Mouse (Mus musculus) retina, postnatal 7 days (tissue): ENCODE results near the gene Klhl6.

Source experiments
- DNase-seq: peaks from one replicate; pipeline ENCODE4 v3.0.0-alpha.2; 2012; ENCODE audit warnings: low read depth, low spot score

Gene Klhl6

GRCm38 (mm10) chr16:19969506-19969905 is 13.3 kb downstream of the Klhl6 start:
- DNase-seq = no peak

GRCm38 (mm10) chr16:19968666-19969065 is 14.2 kb downstream of the Klhl6 start:
- DNase-seq = no peak

GRCm38 (mm10) chr16:19967897-19968392 is 14.9 kb downstream of the Klhl6 start:
- no peak for DNase-seq

- no peak for DNase-seq
Observed at GRCm38 (mm10) chr16:19966976-19967375, 15.9 kb downstream of the Klhl6 start.

- no peak for DNase-seq
Observed at GRCm38 (mm10) chr16:19966437-19966836, 16.4 kb downstream of the Klhl6 start.

GRCm38 (mm10) chr16:19962951-19963350 is 19.9 kb downstream of the Klhl6 start:
- DNase-seq = no peak

GRCm38 (mm10) chr16:19961070-19961469 is 21.8 kb downstream of the Klhl6 start:
- no peak for DNase-seq

- no peak for DNase-seq
Observed at GRCm38 (mm10) chr16:19960407-19961058, 22.3 kb downstream of the Klhl6 start.

- DNase-seq = no peak
Observed at GRCm38 (mm10) chr16:19957051-19957450, 25.8 kb downstream of the Klhl6 start.

- DNase-seq = no peak
Observed at GRCm38 (mm10) chr16:19947336-19947735, 35.5 kb downstream of the Klhl6 start.

GRCm38 (mm10) chr16:19946578-19947298 is 36.1 kb downstream of the Klhl6 start:
- DNase-seq = no peak

GRCm38 (mm10) chr16:19920823-19921222 is 62.0 kb downstream of the Klhl6 start:
- no peak for DNase-seq

- no peak for DNase-seq
Observed at GRCm38 (mm10) chr16:19918286-19918685, 64.6 kb downstream of the Klhl6 start.

GRCm38 (mm10) chr16:19912582-19912981 is 70.3 kb downstream of the Klhl6 start:
- DNase-seq = no peak

- no peak for DNase-seq
Observed at GRCm38 (mm10) chr16:19908291-19908690, 74.5 kb downstream of the Klhl6 start.

GRCm38 (mm10) chr16:19907103-19907502 is 75.7 kb downstream of the Klhl6 start:
- DNase-seq = peak; percentile 33

- no peak for DNase-seq
Observed at GRCm38 (mm10) chr16:19904734-19905479, 77.9 kb downstream of the Klhl6 start.

- no peak for DNase-seq
Observed at GRCm38 (mm10) chr16:19903792-19904191, 79.0 kb downstream of the Klhl6 start.
